In the genomic region with DNA sequence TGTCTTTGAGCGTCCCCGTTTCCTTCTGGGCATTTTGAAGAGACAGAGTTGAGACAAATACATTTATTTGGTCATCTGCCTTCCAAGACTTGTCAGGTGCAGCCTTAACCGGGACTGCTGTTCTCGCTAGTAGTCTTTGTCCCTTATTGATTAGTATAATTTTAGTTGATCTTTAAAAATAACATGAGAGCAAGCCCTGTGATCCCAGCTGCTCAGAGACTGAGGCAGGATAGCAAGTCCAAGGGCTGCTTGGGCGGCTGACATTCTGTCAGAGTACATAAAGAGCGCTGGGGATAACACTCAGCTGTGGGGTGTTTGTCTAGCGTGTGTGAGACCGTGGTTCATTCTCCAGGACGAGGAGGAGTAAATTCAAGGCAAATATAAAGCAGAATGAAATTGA, we compare ENCODE assay signal across 22 mouse cellular contexts. TPM values are rescaled to one million over a fixed set of nuclear protein-coding genes. Genes with fewer than 3 reads are reported as not detected.
DNase-seq lines count a peak whose midpoint lies in the region; ATAC-seq and TF ChIP-seq lines count a peak whose summit lies in the region.
"Had no signal": no experiment of that assay in that cellular context is flagged by ENCODE, and none has a peak within 500 bp of the region (broad histone marks: within the 10 kb centered on the region; RNA-seq: fewer than 3 reads in every experiment).

No protein-coding gene starts in this region.

- 74% methylated on average over 9 of the region's 9 CpGs for WGBS in hindbrain, embryonic 13.5 days
- 87% methylated on average over 9 of the region's 9 CpGs for WGBS in hindbrain, embryonic 11.5 days
- 57% methylated on average over 9 of the region's 9 CpGs for WGBS in lung, postnatal 0 days
- WGBS in midbrain, embryonic 12.5 days, result 83% methylated on average over 9 of the region's 9 CpGs
- 54% methylated on average over 9 of the region's 9 CpGs for WGBS in midbrain, postnatal 0 days

- no peak overlapping the region for H3K27ac ChIP-seq in hindbrain, embryonic 13.5 days
- no peak overlapping the region for H3K27ac ChIP-seq in hindbrain, embryonic 11.5 days (ENCODE audit: low read depth, low read length)
- no peak overlapping the region for H3K27ac ChIP-seq in lung, postnatal 0 days (ENCODE audit: low read length)
- H3K27ac ChIP-seq in midbrain, embryonic 12.5 days (replicated peaks), result no peak overlapping the region
- no peak overlapping the region for H3K27ac ChIP-seq in midbrain, postnatal 0 days (ENCODE audit: low read depth, low read length)
- H3K27ac ChIP-seq: embryonic facial prominence, embryonic 12.5 days; heart, adult 2 months; limb, embryonic 13.5 days; neural tube, embryonic 12.5 days had no signal

- peaks cover 10% of the 10 kb centered on the region for H3K36me3 ChIP-seq in hindbrain, embryonic 13.5 days
- no peaks in the 10 kb centered on the region for H3K36me3 ChIP-seq in hindbrain, embryonic 11.5 days (ENCODE audit: control insufficient read depth, insufficient read depth, low read length)
- H3K36me3 ChIP-seq in lung, postnatal 0 days (ENCODE audit: insufficient read depth, low read length), result no peaks in the 10 kb centered on the region
- H3K36me3 ChIP-seq in midbrain, embryonic 12.5 days, result peaks cover 18% of the 10 kb centered on the region
- no peaks in the 10 kb centered on the region for H3K36me3 ChIP-seq in midbrain, postnatal 0 days (ENCODE audit: insufficient read depth, low read length)

- H3K27me3 ChIP-seq in hindbrain, embryonic 13.5 days, result no peaks in the 10 kb centered on the region
- no peaks in the 10 kb centered on the region for H3K27me3 ChIP-seq in hindbrain, embryonic 11.5 days (ENCODE audit: control insufficient read depth, insufficient read depth, low read length)
- no peaks in the 10 kb centered on the region for H3K27me3 ChIP-seq in lung, postnatal 0 days (replicated peaks; ENCODE audit: insufficient read depth, low read length)
- no peaks in the 10 kb centered on the region for H3K27me3 ChIP-seq in midbrain, embryonic 12.5 days
- H3K27me3 ChIP-seq in midbrain, postnatal 0 days (ENCODE audit: insufficient read depth, low read length), result no peaks in the 10 kb centered on the region
- H3K27me3 ChIP-seq: embryonic facial prominence, embryonic 12.5 days; limb, embryonic 13.5 days; neural tube, embryonic 12.5 days had no signal

- H3K4me3 ChIP-seq in hindbrain, embryonic 13.5 days, result no peak overlapping the region
- no peak overlapping the region for H3K4me3 ChIP-seq in hindbrain, embryonic 11.5 days (ENCODE audit: low read depth, low read length)
- no peak overlapping the region for H3K4me3 ChIP-seq in lung, postnatal 0 days (ENCODE audit: low read depth, low read length)
- no peak overlapping the region for H3K4me3 ChIP-seq in midbrain, embryonic 12.5 days
- H3K4me3 ChIP-seq in midbrain, postnatal 0 days (ENCODE audit: low read depth, low read length), result no peak overlapping the region
- H3K4me3 ChIP-seq: embryonic facial prominence, embryonic 12.5 days; erythroblast, embryonic 14.5 days; heart, adult 2 months; limb, embryonic 13.5 days; neural tube, embryonic 12.5 days had no signal

- peak overlapping the region; percentile 3; the same call in 1 of the 2 replicates for H3K9ac ChIP-seq in hindbrain, embryonic 13.5 days
- no peak overlapping the region for H3K9ac ChIP-seq in hindbrain, embryonic 11.5 days (ENCODE audit: low read depth, low read length)
- no peak overlapping the region for H3K9ac ChIP-seq in lung, postnatal 0 days (replicated peaks; ENCODE audit: low read depth)
- H3K9ac ChIP-seq in midbrain, embryonic 12.5 days (replicated peaks), result no peak overlapping the region
- H3K9ac ChIP-seq in midbrain, postnatal 0 days (replicated peaks; ENCODE audit: low read length, poor library complexity, severe bottlenecking), result no peak overlapping the region
- H3K9ac ChIP-seq: embryonic facial prominence, embryonic 12.5 days; limb, embryonic 13.5 days; neural tube, embryonic 12.5 days had no signal

- H3K9me3 ChIP-seq in hindbrain, embryonic 13.5 days, result no peaks in the 10 kb centered on the region; the same call in 1 of the 2 replicates
- H3K9me3 ChIP-seq in hindbrain, embryonic 11.5 days (ENCODE audit: control insufficient read depth, low read length), result no peaks in the 10 kb centered on the region
- H3K9me3 ChIP-seq in lung, postnatal 0 days (ENCODE audit: low read length), result no peaks in the 10 kb centered on the region
- H3K9me3 ChIP-seq in midbrain, embryonic 12.5 days, result no peaks in the 10 kb centered on the region
- H3K9me3 ChIP-seq in midbrain, postnatal 0 days (ENCODE audit: low read length), result no peaks in the 10 kb centered on the region
- H3K9me3 ChIP-seq: embryonic facial prominence, embryonic 12.5 days; neural tube, embryonic 12.5 days had no signal

- ATAC-seq in hindbrain, embryonic 13.5 days (ENCODE audit: low FRiP score), result no peak
- ATAC-seq in hindbrain, embryonic 11.5 days (ENCODE audit: low FRiP score), result no peak
- ATAC-seq in lung, postnatal 0 days, result no peak
- no peak for ATAC-seq in midbrain, embryonic 12.5 days (ENCODE audit: low FRiP score, low read depth)
- no peak for ATAC-seq in midbrain, postnatal 0 days (ENCODE audit: low FRiP score)

- TF ChIP-seq EP300 in lung, postnatal 0 days (IDR thresholded peaks at IDR 0.05), result no peak

- DNase-seq in hindbrain, embryonic 11.5 days (ENCODE audit: low spot score), result no peak
- peak; percentile 23 for DNase-seq in lung, postnatal 0 days (ENCODE audit: low spot score)
- no peak for DNase-seq in lung, postnatal 10 days
- no peak for DNase-seq in midbrain, postnatal 0 days (ENCODE audit: low spot score)
- no peak for DNase-seq in MN1 (ENCODE audit: low spot score)
- DNase-seq in embryo, embryonic 9.5 days (ENCODE audit: extremely low spot score), result no peak
- DNase-seq: adrenal gland, adult 8-10 months; cerebellum, adult 8-10 months; gastrocnemius, postnatal 14 days; heart, adult 2 months; heart, postnatal 36 days; kidney, adult 18-20 months; kidney, postnatal 10 days; layer of hippocampus, postnatal 36 days; lung, adult 2 months; spleen, adult 18-20 months had no signal

- TF ChIP-seq CTCF in lung, postnatal 0 days (IDR thresholded peaks at IDR 0.05), result no peak
- TF ChIP-seq CTCF in midbrain, postnatal 0 days (IDR thresholded peaks at IDR 0.05), result no peak

- peak overlapping the region; percentile 36 for H3K4me2 ChIP-seq in hindbrain, embryonic 13.5 days
- no peak overlapping the region for H3K4me2 ChIP-seq in hindbrain, embryonic 11.5 days (replicated peaks; ENCODE audit: low read depth, low read length)
- no peak overlapping the region for H3K4me2 ChIP-seq in lung, postnatal 0 days (replicated peaks; ENCODE audit: low read depth, low read length)
- H3K4me2 ChIP-seq in midbrain, embryonic 12.5 days (replicated peaks), result peak overlapping the region; percentile 17; the same call in 1 of the 2 replicates
- peak overlapping the region; percentile 28 for H3K4me2 ChIP-seq in midbrain, postnatal 0 days (ENCODE audit: low read depth, low read length, poor library complexity, severe bottlenecking)
- H3K4me2 ChIP-seq: embryonic facial prominence, embryonic 12.5 days; limb, embryonic 13.5 days; neural tube, embryonic 12.5 days had no signal

- H3K4me1 ChIP-seq in hindbrain, embryonic 13.5 days (replicated peaks), result peaks cover 69% of the 10 kb centered on the region
- H3K4me1 ChIP-seq in hindbrain, embryonic 11.5 days (replicated peaks; ENCODE audit: control insufficient read depth, insufficient read depth, low read length), result no peaks in the 10 kb centered on the region; the same call in 1 of the 2 replicates
- peaks cover 11% of the 10 kb centered on the region; the same call in 1 of the 2 replicates for H3K4me1 ChIP-seq in lung, postnatal 0 days (ENCODE audit: insufficient read depth, low read depth, low read length)
- peaks cover 37% of the 10 kb centered on the region for H3K4me1 ChIP-seq in midbrain, embryonic 12.5 days
- peaks cover 19% of the 10 kb centered on the region for H3K4me1 ChIP-seq in midbrain, postnatal 0 days (ENCODE audit: insufficient read depth, low read length)

RNA-seq across cellular contexts. Expression of a gene that starts 8.7 kb away (rescaled TPM):
- 156 and 157 TPM in 2 replicates for polyA plus RNA-seq in hindbrain, embryonic 13.5 days (2015; fragmentation: Nextera tagmentation; extraction: Ambion mirVana)
- polyA plus RNA-seq in hindbrain, embryonic 11.5 days (2014; fragmentation: Nextera tagmentation; extraction: Ambion mirVana), result 132 and 172 TPM in 2 replicates
- polyA plus RNA-seq in lung, postnatal 0 days (2015; fragmentation: Nextera tagmentation; extraction: Ambion mirVana), result 43.0 and 51.0 TPM in 2 replicates
- 145 and 156 TPM in 2 replicates for polyA plus RNA-seq in midbrain, embryonic 12.5 days (2016; fragmentation: Nextera tagmentation; extraction: Ambion mirVana)
- total RNA-seq in midbrain, postnatal 0 days (2014; rRNA removed), result 116 and 148 TPM in 2 replicates
- polyA plus RNA-seq in midbrain, postnatal 0 days (2015; fragmentation: Nextera tagmentation; extraction: Ambion mirVana), result 135 and 150 TPM in 2 replicates

Comparison
In these comparisons a context has a peak if more than half of its experiments do, and no peak if none do; other contexts are left out.
1. H3K4me2 ChIP-seq: peak in hindbrain, embryonic 13.5 days (single experiment), midbrain, embryonic 12.5 days (single experiment) and midbrain, postnatal 0 days (single experiment); none in hindbrain, embryonic 11.5 days (single experiment) and lung, postnatal 0 days (single experiment).